In genomic region chr15:97278340-97278948, GRCm38 (mm10) we compare ENCODE assay signal across 23 mouse cellular contexts. TPM values are rescaled to one million over a fixed set of nuclear protein-coding genes. Genes with fewer than 3 reads are reported as not detected.
DNase-seq lines count a peak whose midpoint lies in the region; ATAC-seq and TF ChIP-seq lines count a peak whose summit lies in the region.
"Had no signal": no experiment of that assay in that cellular context is flagged by ENCODE, and none has a peak within 500 bp of the region (broad histone marks: within the 10 kb centered on the region; RNA-seq: fewer than 3 reads in every experiment).

No protein-coding gene starts in this region.

- no peak for TF ChIP-seq POLR2A in CH12.LX (IDR thresholded peaks at IDR 0.05; ENCODE audit: low read depth, low read length)

- H3K9ac ChIP-seq in kidney, embryonic 16.5 days (replicated peaks; ENCODE audit: low read length) = no peak overlapping the region
- H3K9ac ChIP-seq in CH12.LX (ENCODE audit: insufficient read depth, low read depth) = no peak overlapping the region
- H3K9ac ChIP-seq: embryonic facial prominence, embryonic 15.5 days; heart, embryonic 12.5 days; hindbrain, embryonic 12.5 days had no signal

- H3K36me3 ChIP-seq in heart, embryonic 10.5 days = no peaks in the 10 kb centered on the region
- no peaks in the 10 kb centered on the region for H3K36me3 ChIP-seq in kidney, embryonic 16.5 days (ENCODE audit: insufficient read depth, low read length)
- peaks cover 4 to 16% of the 10 kb centered on the region in 2 experiments for H3K36me3 ChIP-seq in CH12.LX (replicated peaks in 1 of 2; ENCODE audit: control insufficient read depth in 1 of 2, insufficient read depth in 1 of 2, low read length in 1 of 2)
- H3K36me3 ChIP-seq: embryonic facial prominence, embryonic 15.5 days; forebrain, embryonic 10.5 days; heart, embryonic 12.5 days; hindbrain, embryonic 12.5 days had no signal

- no peak overlapping the region for H3K27ac ChIP-seq in heart, embryonic 10.5 days
- H3K27ac ChIP-seq in kidney, embryonic 16.5 days (ENCODE audit: low read length) = no peak overlapping the region
- no peak overlapping the region for H3K27ac ChIP-seq in CH12.LX (ENCODE audit: insufficient read depth, low read depth)
- H3K27ac ChIP-seq: embryonic facial prominence, embryonic 15.5 days; forebrain, embryonic 10.5 days; gastrocnemius, adult 2 months; hindbrain, embryonic 12.5 days had no signal

- TF ChIP-seq CTCF in CH12.LX (conservative IDR thresholded peaks at IDR 0.05 in 1 of 2, IDR thresholded peaks at IDR 0.05 in 1 of 2; ENCODE audit: low read depth in 2 of 2, low read length in 2 of 2) = peak in 1 of 2 experiments; percentile 58; a peak in 2 of 4 replicates

- peaks cover 27% of the 10 kb centered on the region for H3K4me1 ChIP-seq in heart, embryonic 10.5 days
- H3K4me1 ChIP-seq in kidney, embryonic 16.5 days (ENCODE audit: insufficient read depth, low read length) = peaks cover 20% of the 10 kb centered on the region
- peaks cover 12 to 58% of the 10 kb centered on the region in 2 experiments for H3K4me1 ChIP-seq in CH12.LX (ENCODE audit: control insufficient read depth in 1 of 2, insufficient read depth in 2 of 2)
- H3K4me1 ChIP-seq: embryonic facial prominence, embryonic 15.5 days had no signal

- intact Hi-C loops in heart, postnatal 36 days (cut with DNase I) = no loop called here

- H3K79me2 ChIP-seq in CH12.LX (replicated peaks; ENCODE audit: control insufficient read depth, extremely low read depth, insufficient read depth, poor library complexity, severe bottlenecking) = no peaks in the 10 kb centered on the region

- dilution Hi-C loops in CH12.LX (cut with MboI; ENCODE audit: extremely low pct_ligation_motif_present, extremely low pct_unique_long_range_greater_than_20kb, low sequenced_read_pairs) = no loop called here

- 90% methylated on average over 9 of the region's 9 CpGs for WGBS in heart, embryonic 10.5 days
- WGBS in kidney, embryonic 16.5 days = 41% methylated on average over 9 of the region's 9 CpGs

- H3K27me3 ChIP-seq in heart, embryonic 10.5 days (ENCODE audit: insufficient read depth, poor library complexity, severe bottlenecking) = no peaks in the 10 kb centered on the region
- H3K27me3 ChIP-seq in kidney, embryonic 16.5 days (ENCODE audit: insufficient read depth, low read length) = no peaks in the 10 kb centered on the region
- H3K27me3 ChIP-seq in CH12.LX (replicated peaks) = no peaks in the 10 kb centered on the region
- H3K27me3 ChIP-seq: embryonic facial prominence, embryonic 15.5 days; heart, embryonic 12.5 days; hindbrain, embryonic 12.5 days had no signal

- H3K4me2 ChIP-seq in kidney, embryonic 16.5 days (replicated peaks; ENCODE audit: low read depth, low read length) = no peak overlapping the region
- H3K4me2 ChIP-seq in CH12.LX (ENCODE audit: insufficient read depth, low read depth, poor library complexity, severe bottlenecking) = no peak overlapping the region
- H3K4me2 ChIP-seq: embryonic facial prominence, embryonic 15.5 days; heart, embryonic 12.5 days; hindbrain, embryonic 12.5 days had no signal

- no peak overlapping the region for H3K4me3 ChIP-seq in heart, embryonic 10.5 days
- no peak overlapping the region for H3K4me3 ChIP-seq in kidney, embryonic 16.5 days (ENCODE audit: low read length)
- no peak overlapping the region for H3K4me3 ChIP-seq in CH12.LX (replicated peaks in 1 of 3; ENCODE audit: low read depth in 2 of 3, low read length in 2 of 3, poor library complexity in 1 of 3)
- H3K4me3 ChIP-seq: embryonic facial prominence, embryonic 15.5 days; erythroblast, embryonic 14.5 days; forebrain, embryonic 10.5 days; gastrocnemius, adult 2 months; heart, embryonic 12.5 days; hindbrain, embryonic 12.5 days had no signal

- DNase-seq in heart, embryonic 10.5 days (ENCODE audit: low spot score) = peak; percentile 62
- DNase-seq in heart, postnatal 36 days = no peak
- DNase-seq in kidney, adult 11 months = no peak
- peak; percentile 73 for DNase-seq in A20 (ENCODE audit: low read depth, low spot score)
- DNase-seq in CH12.LX (ENCODE audit: extremely low read depth) = no peak
- no peak for DNase-seq in spleen, postnatal 4 days (ENCODE audit: low spot score in 2 of 2)
- DNase-seq: adrenal gland, postnatal 10 days; cerebellum, adult 11 months; cerebellum, adult 8-10 months; cerebellum, postnatal 14 days; embryo, embryonic 11 days; gastrocnemius, adult 2 months; gastrocnemius, postnatal 25 days had no signal

- TF ChIP-seq RAD21 in CH12.LX (IDR thresholded peaks at IDR 0.05; ENCODE audit: low read depth, low read length) = peak; percentile 44

- peak; percentile 50; the same call in 1 of the 2 replicates for ATAC-seq in kidney, embryonic 16.5 days (ENCODE audit: low FRiP score, low TSS enrichment)
- ATAC-seq: CD4-positive, CD25-positive, alpha-beta regulatory T cell, adult 4 months; forebrain, embryonic 14.5 days; hindbrain, embryonic 16.5 days had no signal

- no peaks in the 10 kb centered on the region for H3K9me3 ChIP-seq in heart, embryonic 10.5 days
- H3K9me3 ChIP-seq in kidney, embryonic 16.5 days (ENCODE audit: low read length) = no peaks in the 10 kb centered on the region
- no peaks in the 10 kb centered on the region for H3K9me3 ChIP-seq in CH12.LX (replicated peaks; ENCODE audit: low read length)
- H3K9me3 ChIP-seq: embryonic facial prominence, embryonic 15.5 days; forebrain, embryonic 10.5 days; heart, embryonic 12.5 days; hindbrain, embryonic 12.5 days had no signal

- in situ Hi-C loops in CH12.LX (cut with MboI; ENCODE audit: low pct_ligation_motif_present, low pct_unique_long_range_greater_than_20kb, low sequenced_read_pairs) = no loop called here

- no peak for TF ChIP-seq EP300 in CH12.LX (IDR thresholded peaks at IDR 0.05; ENCODE audit: low read length)

TF ChIP-seq in CH12.LX, 34 proteins besides CTCF, POLR2A, EP300 and RAD21:
- TF ChIP-seq SMC3 (IDR thresholded peaks at IDR 0.05; ENCODE audit: low read depth, low read length) (peak; percentile 54), MAZ (IDR thresholded peaks at IDR 0.05; ENCODE audit: low read depth, low read length) (no peak)

RNA-seq across cellular contexts. Expression of gene Amigo2, which starts 31.4 kb away (rescaled TPM):
- polyA plus RNA-seq in heart, embryonic 10.5 days (2016; fragmentation: Nextera tagmentation; extraction: Ambion mirVana) = 3.2 and 4.6 TPM in 2 replicates
- 1 to 10 TPM; 4.9 to 6.0 TPM for total RNA-seq in heart, postnatal 36 days (2021)
- 11.4 and 12.8 TPM in 2 replicates for polyA plus RNA-seq in kidney, embryonic 16.5 days (2015; fragmentation: Nextera tagmentation; extraction: Ambion mirVana)
- total RNA-seq in CH12.LX (2012; rRNA removed) (17.1 and 19.1 TPM in 2 replicates), CH12.LX (2014; rRNA removed) (23.0 and 23.7 TPM in 2 replicates)
- 6.0 and 6.4 TPM in 2 replicates for polyA plus RNA-seq in CH12.LX (2012; ENCODE audit: insufficient read length, low read depth)
- total RNA-seq: MEL had no signal
- polyA plus RNA-seq: erythroblast, embryonic 14.5 days had no signal

RNA-seq across cellular contexts. Expression of gene Pced1b, which starts 31.5 kb away (rescaled TPM):
- polyA plus RNA-seq in heart, embryonic 10.5 days (2016; fragmentation: Nextera tagmentation; extraction: Ambion mirVana) = 2.3 and 2.4 TPM in 2 replicates
- total RNA-seq in heart, postnatal 36 days (2021) = 1 to 10 TPM; 2.9 to 4.2 TPM
- polyA plus RNA-seq in kidney, embryonic 16.5 days (2015; fragmentation: Nextera tagmentation; extraction: Ambion mirVana) = 6.0 and 6.3 TPM in 2 replicates
- total RNA-seq in CH12.LX (2012; rRNA removed) = 16.3 and 21.1 TPM in 2 replicates
- 9.9 and 12.3 TPM in 2 replicates for total RNA-seq in CH12.LX (2014; rRNA removed)
- polyA plus RNA-seq in CH12.LX (2012; ENCODE audit: insufficient read length, low read depth) = 40.5 and 44.2 TPM in 2 replicates

Comparison
In these comparisons a context has a peak if more than half of its experiments do, and no peak if none do; other contexts are left out.
1. DNase-seq: peak in heart, embryonic 10.5 days (single experiment) and A20 (single experiment); none in heart, postnatal 36 days (0 of 2), kidney, adult 11 months (single experiment), CH12.LX (single experiment) and spleen, postnatal 4 days (0 of 2).